Mouse (Mus musculus) WW6 (cell line): ENCODE results near the gene Mapk7.

Source experiments
- DNase-seq: peaks from one replicate; pipeline ENCODE4 v3.0.0-alpha.2; 2013; ENCODE audit warnings: low read depth, low spot score

Gene Mapk7

GRCm38 (mm10) chr11:61490944-61491520, 3.2 kb downstream of the Mapk7 start:
- no peak for DNase-seq

- no peak for DNase-seq
Observed at GRCm38 (mm10) chr11:61489874-61490273, 4.3 kb downstream of the Mapk7 start.

- no peak for DNase-seq
Observed at GRCm38 (mm10) chr11:61489085-61489484, 5.1 kb downstream of the Mapk7 start.

GRCm38 (mm10) chr11:61487936-61488335, 6.3 kb downstream of the Mapk7 start:
- DNase-seq = no peak

- DNase-seq = no peak
Observed at GRCm38 (mm10) chr11:61487401-61487800, 6.8 kb downstream of the Mapk7 start.

- DNase-seq = no peak
Observed at GRCm38 (mm10) chr11:61486458-61487219, 7.6 kb downstream of the Mapk7 start.

- no peak for DNase-seq
Observed at GRCm38 (mm10) chr11:61485541-61486457, 8.4 kb downstream of the Mapk7 start.

- DNase-seq = no peak
Observed at GRCm38 (mm10) chr11:61484613-61485540, 9.3 kb downstream of the Mapk7 start, which contains the start of gene Mfap4. TSS of gene Mfap4 (plus strand) at chr11:61485431.

GRCm38 (mm10) chr11:61484256-61484612, 10.0 kb downstream of the Mapk7 start:
- DNase-seq = no peak

GRCm38 (mm10) chr11:61483226-61483845, 10.9 kb downstream of the Mapk7 start:
- no peak for DNase-seq

GRCm38 (mm10) chr11:61481239-61482090, 12.7 kb downstream of the Mapk7 start:
- no peak for DNase-seq

- DNase-seq = no peak
Observed at GRCm38 (mm10) chr11:61478788-61479187, 15.4 kb downstream of the Mapk7 start.

- no peak for DNase-seq
Observed at GRCm38 (mm10) chr11:61477566-61478508, 16.4 kb downstream of the Mapk7 start.

GRCm38 (mm10) chr11:61476786-61477382, 17.3 kb downstream of the Mapk7 start:
- peak; percentile 53 for DNase-seq

- DNase-seq = no peak
Observed at GRCm38 (mm10) chr11:61473630-61474029, 20.6 kb downstream of the Mapk7 start.

- no peak for DNase-seq
Observed at GRCm38 (mm10) chr11:61470880-61471279, 23.3 kb downstream of the Mapk7 start.

- DNase-seq = no peak
Observed at GRCm38 (mm10) chr11:61469317-61469917, 24.8 kb downstream of the Mapk7 start.

- DNase-seq = no peak
Observed at GRCm38 (mm10) chr11:61468534-61468933, 25.7 kb downstream of the Mapk7 start.
